Comparison of ENCODE assay signal across 21 mouse cellular contexts in the genomic region with DNA sequence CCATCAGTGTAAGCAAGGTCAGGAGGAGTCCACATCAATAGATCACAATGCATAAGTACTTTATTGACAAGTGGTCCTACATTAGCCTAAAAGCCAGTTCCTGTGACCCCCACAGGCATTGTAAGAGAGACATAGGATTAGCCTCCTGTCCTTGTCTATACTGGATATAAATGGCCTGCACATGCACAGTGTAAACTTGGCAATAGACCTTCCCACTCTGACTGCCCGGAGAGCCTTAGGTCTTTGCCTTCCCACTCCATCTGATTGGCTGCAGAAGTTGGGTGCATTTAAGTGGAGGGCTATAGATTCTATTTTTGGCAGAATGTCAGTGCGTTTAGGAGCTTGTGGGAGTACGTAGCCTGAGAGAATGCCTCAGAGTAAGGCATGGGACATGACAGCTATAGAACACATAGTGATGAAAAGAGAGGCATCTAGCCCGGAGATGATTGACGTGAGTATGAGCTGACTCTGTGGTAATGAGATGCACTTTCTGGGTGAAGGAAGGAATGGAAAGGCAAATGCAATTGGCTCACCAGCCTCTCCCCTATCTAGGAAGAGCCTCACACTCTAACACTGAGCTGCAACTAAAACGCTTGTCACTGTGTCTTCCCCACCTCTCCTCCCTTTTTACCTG.
DNase-seq lines count a peak whose midpoint lies in the region; ATAC-seq and TF ChIP-seq lines count a peak whose summit lies in the region.
"Had no signal": no experiment of that assay in that cellular context is flagged by ENCODE, and none has a peak within 500 bp of the region (broad histone marks: within the 10 kb centered on the region; RNA-seq: fewer than 3 reads in every experiment).

No protein-coding gene starts in this region.

- peak; percentile 63; the same call in 1 of the 2 replicates for ATAC-seq in forebrain, embryonic 13.5 days
- ATAC-seq in forebrain, embryonic 11.5 days (replicated peaks; ENCODE audit: low FRiP score), result no peak
- ATAC-seq in forebrain, postnatal 0 days, result peak; percentile 79
- ATAC-seq in forebrain, embryonic 12.5 days (ENCODE audit: low FRiP score), result no peak
- ATAC-seq in midbrain, embryonic 13.5 days, result 0 out of 2 replicates have a peak, but pooled peaks have one; percentile 24
- no peak for ATAC-seq in midbrain, embryonic 15.5 days (replicated peaks)
- ATAC-seq: activated CD4-positive, CD25-positive, alpha-beta regulatory T cell, adult 4 months; intestine, postnatal 0 days had no signal

- H3K27me3 ChIP-seq in forebrain, embryonic 13.5 days, result no peaks in the 10 kb centered on the region
- H3K27me3 ChIP-seq in forebrain, embryonic 11.5 days (ENCODE audit: control insufficient read depth, insufficient read depth, low read length), result no peaks in the 10 kb centered on the region
- no peaks in the 10 kb centered on the region for H3K27me3 ChIP-seq in forebrain, postnatal 0 days (ENCODE audit: insufficient read depth, low read length)
- H3K27me3 ChIP-seq in forebrain, embryonic 12.5 days, result no peaks in the 10 kb centered on the region
- no peaks in the 10 kb centered on the region for H3K27me3 ChIP-seq in midbrain, embryonic 13.5 days
- no peaks in the 10 kb centered on the region for H3K27me3 ChIP-seq in midbrain, embryonic 15.5 days (replicated peaks)
- H3K27me3 ChIP-seq: heart, embryonic 12.5 days; heart, embryonic 15.5 days had no signal

- H3K4me2 ChIP-seq in forebrain, embryonic 13.5 days, result no peak overlapping the region
- no peak overlapping the region for H3K4me2 ChIP-seq in forebrain, embryonic 11.5 days (ENCODE audit: low read depth, low read length, severe bottlenecking)
- no peak overlapping the region for H3K4me2 ChIP-seq in forebrain, postnatal 0 days (ENCODE audit: low read depth)
- no peak overlapping the region for H3K4me2 ChIP-seq in forebrain, embryonic 12.5 days
- no peak overlapping the region for H3K4me2 ChIP-seq in midbrain, embryonic 13.5 days (replicated peaks)
- H3K4me2 ChIP-seq in midbrain, embryonic 15.5 days, result no peak overlapping the region
- H3K4me2 ChIP-seq: heart, embryonic 12.5 days; heart, embryonic 15.5 days; hindbrain, embryonic 14.5 days had no signal

- H3K4me3 ChIP-seq in forebrain, embryonic 13.5 days, result no peak overlapping the region
- no peak overlapping the region for H3K4me3 ChIP-seq in forebrain, embryonic 11.5 days (ENCODE audit: low read depth, low read length)
- no peak overlapping the region for H3K4me3 ChIP-seq in forebrain, postnatal 0 days (ENCODE audit: low read depth, low read length)
- H3K4me3 ChIP-seq in forebrain, embryonic 12.5 days (replicated peaks), result no peak overlapping the region
- no peak overlapping the region for H3K4me3 ChIP-seq in midbrain, embryonic 13.5 days (replicated peaks)
- no peak overlapping the region for H3K4me3 ChIP-seq in midbrain, embryonic 15.5 days
- H3K4me3 ChIP-seq: heart, embryonic 12.5 days; heart, embryonic 15.5 days; hindbrain, embryonic 10.5 days had no signal

- no peaks in the 10 kb centered on the region for H3K4me1 ChIP-seq in forebrain, embryonic 13.5 days
- no peaks in the 10 kb centered on the region for H3K4me1 ChIP-seq in forebrain, embryonic 11.5 days (replicated peaks; ENCODE audit: control insufficient read depth, insufficient read depth, low read length)
- no peaks in the 10 kb centered on the region for H3K4me1 ChIP-seq in forebrain, postnatal 0 days (ENCODE audit: insufficient read depth)
- 0 out of 2 replicates have a peak, but pooled peaks cover 2% of the 10 kb centered on the region for H3K4me1 ChIP-seq in forebrain, embryonic 12.5 days
- H3K4me1 ChIP-seq in midbrain, embryonic 13.5 days (replicated peaks), result no peaks in the 10 kb centered on the region
- H3K4me1 ChIP-seq in midbrain, embryonic 15.5 days, result no peaks in the 10 kb centered on the region
- H3K4me1 ChIP-seq: heart, embryonic 12.5 days; heart, embryonic 15.5 days; hindbrain, embryonic 10.5 days had no signal

- WGBS in forebrain, embryonic 13.5 days, result 85% methylated on average over 6 of the region's 6 CpGs
- WGBS in forebrain, embryonic 11.5 days, result 87% methylated on average over 6 of the region's 6 CpGs
- WGBS in forebrain, postnatal 0 days, result 66% methylated on average over 6 of the region's 6 CpGs
- 89% methylated on average over 6 of the region's 6 CpGs for WGBS in forebrain, embryonic 12.5 days
- WGBS in midbrain, embryonic 13.5 days, result 85% methylated on average over 6 of the region's 6 CpGs
- 84% methylated on average over 6 of the region's 6 CpGs for WGBS in midbrain, embryonic 15.5 days

- no peak for TF ChIP-seq CTCF in forebrain, postnatal 0 days (IDR thresholded peaks at IDR 0.05; ENCODE audit: low read depth)

- H3K27ac ChIP-seq in forebrain, embryonic 13.5 days, result no peak overlapping the region
- no peak overlapping the region for H3K27ac ChIP-seq in forebrain, embryonic 11.5 days (ENCODE audit: low read depth, low read length)
- no peak overlapping the region for H3K27ac ChIP-seq in forebrain, postnatal 0 days (ENCODE audit: low read depth, low read length)
- H3K27ac ChIP-seq in forebrain, embryonic 12.5 days, result no peak overlapping the region
- H3K27ac ChIP-seq in midbrain, embryonic 13.5 days, result no peak overlapping the region
- no peak overlapping the region for H3K27ac ChIP-seq in midbrain, embryonic 15.5 days
- H3K27ac ChIP-seq: heart, embryonic 15.5 days; hindbrain, embryonic 10.5 days; hindbrain, embryonic 14.5 days had no signal

- DNase-seq in forebrain, embryonic 11.5 days (ENCODE audit: low spot score), result no peak
- DNase-seq in forebrain, postnatal 0 days, result no peak
- DNase-seq: adrenal gland, adult 8-10 months; adrenal gland, postnatal 25 days; cerebellum, adult 18-20 months; cerebellum, adult 9-10 months; cerebellum, postnatal 14 days; gastrocnemius, postnatal 25 days; heart, adult 18-20 months; heart, postnatal 10 days; heart, postnatal 36 days had no signal

- H3K36me3 ChIP-seq in forebrain, embryonic 13.5 days (ENCODE audit: poor library complexity, severe bottlenecking), result no peaks in the 10 kb centered on the region
- H3K36me3 ChIP-seq in forebrain, embryonic 11.5 days (ENCODE audit: control insufficient read depth, insufficient read depth, low read length), result no peaks in the 10 kb centered on the region
- no peaks in the 10 kb centered on the region for H3K36me3 ChIP-seq in forebrain, postnatal 0 days (ENCODE audit: insufficient read depth)
- H3K36me3 ChIP-seq in forebrain, embryonic 12.5 days (replicated peaks), result no peaks in the 10 kb centered on the region
- no peaks in the 10 kb centered on the region for H3K36me3 ChIP-seq in midbrain, embryonic 13.5 days
- no peaks in the 10 kb centered on the region for H3K36me3 ChIP-seq in midbrain, embryonic 15.5 days (replicated peaks)
- H3K36me3 ChIP-seq: heart, embryonic 12.5 days; heart, embryonic 15.5 days; hindbrain, embryonic 10.5 days had no signal

- H3K9me3 ChIP-seq in forebrain, embryonic 13.5 days (replicated peaks), result no peaks in the 10 kb centered on the region
- H3K9me3 ChIP-seq in forebrain, embryonic 11.5 days (ENCODE audit: control insufficient read depth, low read length), result no peaks in the 10 kb centered on the region
- no peaks in the 10 kb centered on the region for H3K9me3 ChIP-seq in forebrain, postnatal 0 days (ENCODE audit: low read length)
- no peaks in the 10 kb centered on the region for H3K9me3 ChIP-seq in forebrain, embryonic 12.5 days
- H3K9me3 ChIP-seq in midbrain, embryonic 13.5 days, result no peaks in the 10 kb centered on the region
- no peaks in the 10 kb centered on the region for H3K9me3 ChIP-seq in midbrain, embryonic 15.5 days
- H3K9me3 ChIP-seq: heart, embryonic 12.5 days; heart, embryonic 15.5 days; hindbrain, embryonic 10.5 days had no signal

- H3K9ac ChIP-seq in forebrain, embryonic 13.5 days, result no peak overlapping the region
- H3K9ac ChIP-seq in forebrain, embryonic 11.5 days (ENCODE audit: low read length), result no peak overlapping the region
- no peak overlapping the region for H3K9ac ChIP-seq in forebrain, postnatal 0 days
- no peak overlapping the region for H3K9ac ChIP-seq in forebrain, embryonic 12.5 days
- no peak overlapping the region for H3K9ac ChIP-seq in midbrain, embryonic 13.5 days (replicated peaks)
- no peak overlapping the region for H3K9ac ChIP-seq in midbrain, embryonic 15.5 days
- H3K9ac ChIP-seq: heart, embryonic 12.5 days; heart, embryonic 15.5 days; hindbrain, embryonic 14.5 days had no signal

Comparison
In these comparisons a context has a peak if more than half of its experiments do, and no peak if none do; other contexts are left out.
1. ATAC-seq: peak in forebrain, embryonic 13.5 days (single experiment), forebrain, postnatal 0 days (single experiment) and midbrain, embryonic 13.5 days (single experiment); none in forebrain, embryonic 11.5 days (single experiment), forebrain, embryonic 12.5 days (single experiment) and midbrain, embryonic 15.5 days (single experiment).